Mouse (Mus musculus): ENCODE results near the gene Stx6. TPM values are rescaled to one million over a fixed set of nuclear protein-coding genes. Genes with fewer than 3 reads are reported as not detected.
A peak's percentile ranks its signal among the peaks of the same experiment; 100 is the strongest.

Gene Stx6
- polyA plus RNA-seq, 1 experiment from 2014 or later: 48.7 TPM

- Histone ChIP-seq H3K27me3 (replicated peaks) (no peaks in the 10 kb centered on the region), H3K36me3 (peaks cover 25% of the 10 kb centered on the region), H3K4me2 (no peak overlapping the region), H3K9me3 (no peaks in the 10 kb centered on the region), H3K9ac (peak overlapping the region; percentile 67), H3K4me1 (peaks cover 70% of the 10 kb centered on the region), H3K27ac (replicated peaks) (no peak overlapping the region), H3K4me3 (no peak overlapping the region)
- WGBS: 72% methylated on average over 11 of the region's 11 CpGs
- no peak for ATAC-seq (ENCODE audit: extremely low read depth, insufficient number of reproducible peaks, low FRiP score, low TSS enrichment)
Observed at GRCm38 (mm10) chr1:155210011-155210763, 51.7 kb downstream of the Stx6 start.

- ATAC-seq (ENCODE audit: extremely low read depth, insufficient number of reproducible peaks, low FRiP score, low TSS enrichment): no peak
- H3K9ac ChIP-seq: peak overlapping the region; percentile 67
- H3K4me1 ChIP-seq: peaks cover 70% of the 10 kb centered on the region
- no peak overlapping the region for H3K4me2 ChIP-seq
- H3K4me3 ChIP-seq: no peak overlapping the region
- no peaks in the 10 kb centered on the region for H3K27me3 ChIP-seq (replicated peaks)
- peaks cover 32% of the 10 kb centered on the region for H3K36me3 ChIP-seq
- H3K9me3 ChIP-seq: no peaks in the 10 kb centered on the region
- peak overlapping the region; percentile 61; the same call in 1 of the 2 replicates for H3K27ac ChIP-seq (replicated peaks)
- WGBS: 33% methylated on average over 7 of the region's 7 CpGs
Observed at GRCm38 (mm10) chr1:155211017-155211416, 52.5 kb downstream of the Stx6 start.

DNA sequence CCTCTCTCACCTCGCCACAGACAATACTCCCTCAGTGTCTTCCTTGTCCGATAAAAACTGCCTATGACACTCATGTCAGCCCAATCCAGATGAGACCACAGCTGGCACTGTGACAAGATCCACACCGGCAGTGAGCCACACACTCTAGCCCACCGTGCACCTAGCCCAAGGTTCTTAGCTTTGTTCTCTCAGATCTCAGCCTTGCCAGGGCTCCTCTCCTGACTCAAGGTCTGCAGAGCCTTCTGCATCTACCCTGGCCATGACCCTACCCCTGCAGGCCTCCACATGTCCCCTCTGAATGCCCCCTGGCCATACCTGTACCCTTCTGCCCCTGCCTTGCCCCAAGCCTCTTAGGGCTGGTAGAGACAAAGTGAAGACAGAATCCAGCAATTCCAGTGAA is 53.6 kb downstream of the Stx6 start:
- Histone ChIP-seq H3K27ac (replicated peaks) (peak overlapping the region; percentile 61), H3K36me3 (peaks cover 36% of the 10 kb centered on the region), H3K4me3 (no peak overlapping the region), H3K9ac (peak overlapping the region; percentile 53), H3K4me2 (no peak overlapping the region), H3K9me3 (no peaks in the 10 kb centered on the region), H3K27me3 (replicated peaks) (no peaks in the 10 kb centered on the region), H3K4me1 (peaks cover 62% of the 10 kb centered on the region)
- ATAC-seq (ENCODE audit: extremely low read depth, insufficient number of reproducible peaks, low FRiP score, low TSS enrichment): no peak
- 36% methylated on average over 4 of the region's 4 CpGs for whole genome bisulfite sequencing

GRCm38 (mm10) chr1:155212493-155212892 is 54.0 kb downstream of the Stx6 start:
- peaks cover 36% of the 10 kb centered on the region for H3K36me3 ChIP-seq
- H3K4me3 ChIP-seq: no peak overlapping the region
- H3K27ac ChIP-seq (replicated peaks): peak overlapping the region; percentile 61
- H3K4me2 ChIP-seq: no peak overlapping the region
- H3K9me3 ChIP-seq: no peaks in the 10 kb centered on the region
- WGBS: 41% methylated on average over 6 of the region's 6 CpGs
- ATAC-seq (ENCODE audit: extremely low read depth, insufficient number of reproducible peaks, low FRiP score, low TSS enrichment): peak; percentile 41; the same call in 1 of the 2 replicates
- peaks cover 62% of the 10 kb centered on the region for H3K4me1 ChIP-seq
- H3K27me3 ChIP-seq (replicated peaks): no peaks in the 10 kb centered on the region
- peak overlapping the region; percentile 53 for H3K9ac ChIP-seq

DNA sequence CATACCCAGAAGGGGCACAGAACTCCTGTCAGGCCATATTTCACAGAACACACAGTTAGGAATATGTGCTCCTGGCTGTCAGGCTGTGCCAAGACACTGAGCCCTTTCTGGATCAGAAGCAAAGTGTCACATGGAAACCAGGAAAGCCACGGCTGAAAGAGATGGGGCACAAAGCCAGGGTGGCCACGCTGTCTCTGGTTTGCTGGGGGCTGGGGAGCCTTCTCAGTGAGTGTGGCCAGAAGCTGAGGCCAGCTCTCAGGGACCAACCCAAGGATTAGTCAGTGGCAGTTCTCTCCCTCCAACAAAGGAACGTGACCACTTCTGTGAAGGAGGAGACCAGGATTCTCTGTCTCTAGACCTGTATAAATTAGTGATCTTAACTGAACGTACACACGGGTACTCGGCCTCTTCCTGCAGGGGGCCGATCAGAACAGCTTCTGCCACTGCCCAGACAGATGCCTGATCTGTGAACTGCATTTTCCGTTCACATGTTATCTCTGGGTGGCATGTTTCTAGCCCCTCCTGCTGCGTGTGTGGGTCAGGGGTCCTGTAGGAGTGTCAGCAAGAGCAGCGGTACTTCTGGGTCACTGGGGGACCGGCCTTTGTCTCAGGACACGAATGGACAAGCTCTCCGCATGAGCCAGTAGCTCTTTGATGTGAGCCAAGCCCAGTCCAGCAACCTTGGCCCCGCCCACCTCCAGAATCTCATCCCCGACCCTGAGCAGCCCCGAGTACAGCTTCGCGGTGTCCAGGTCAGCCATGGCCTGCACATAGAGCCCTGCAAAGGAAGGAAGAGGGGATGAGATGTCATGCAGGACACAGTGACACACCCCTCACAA is 54.6 kb downstream of the Stx6 start:
- Histone ChIP-seq H3K4me1 (peaks cover 62% of the 10 kb centered on the region), H3K4me2 (no peak overlapping the region), H3K27ac (replicated peaks) (peak overlapping the region; percentile 61), H3K36me3 (peaks cover 40% of the 10 kb centered on the region), H3K4me3 (no peak overlapping the region), H3K27me3 (replicated peaks) (no peaks in the 10 kb centered on the region), H3K9me3 (no peaks in the 10 kb centered on the region), H3K9ac (peak overlapping the region; percentile 68)
- WGBS: 25% methylated on average over 18 of the region's 18 CpGs
- no peak for ATAC-seq (ENCODE audit: extremely low read depth, insufficient number of reproducible peaks, low FRiP score, low TSS enrichment)

GRCm38 (mm10) chr1:155213912-155214311 is 55.4 kb downstream of the Stx6 start:
- no peak overlapping the region for H3K27ac ChIP-seq (replicated peaks)
- ATAC-seq (ENCODE audit: extremely low read depth, insufficient number of reproducible peaks, low FRiP score, low TSS enrichment): no peak
- H3K36me3 ChIP-seq: peaks cover 41% of the 10 kb centered on the region

GRCm38 (mm10) chr1:155215066-155215764 is 56.7 kb downstream of the Stx6 start:
- Histone ChIP-seq H3K9me3 (no peaks in the 10 kb centered on the region), H3K4me1 (peaks cover 58% of the 10 kb centered on the region), H3K9ac (0 out of 2 replicates have a peak overlapping the region, but pooled peaks have one; percentile 44), H3K27ac (replicated peaks) (0 out of 2 replicates have a peak overlapping the region, but pooled peaks have one; percentile 17), H3K4me3 (no peak overlapping the region), H3K36me3 (peaks cover 54% of the 10 kb centered on the region), H3K27me3 (replicated peaks) (no peaks in the 10 kb centered on the region; the same call in 1 of the 2 replicates), H3K4me2 (no peak overlapping the region)
- ATAC-seq (ENCODE audit: extremely low read depth, insufficient number of reproducible peaks, low FRiP score, low TSS enrichment): no peak; the same call in 1 of the 2 replicates
- WGBS: 34% methylated on average over 9 of the region's 9 CpGs

More at GRCm38 (mm10) chr1:155213912-155214311, 55.4 kb downstream of the Stx6 start:
- no peaks in the 10 kb centered on the region for H3K9me3 ChIP-seq
- peaks cover 62% of the 10 kb centered on the region for H3K4me1 ChIP-seq
- WGBS: 69% methylated on average over 7 of the region's 7 CpGs
- H3K27me3 ChIP-seq (replicated peaks): no peaks in the 10 kb centered on the region; the same call in 1 of the 2 replicates
- no peak overlapping the region for H3K9ac ChIP-seq
- H3K4me2 ChIP-seq: no peak overlapping the region
- no peak overlapping the region for H3K4me3 ChIP-seq

DNA sequence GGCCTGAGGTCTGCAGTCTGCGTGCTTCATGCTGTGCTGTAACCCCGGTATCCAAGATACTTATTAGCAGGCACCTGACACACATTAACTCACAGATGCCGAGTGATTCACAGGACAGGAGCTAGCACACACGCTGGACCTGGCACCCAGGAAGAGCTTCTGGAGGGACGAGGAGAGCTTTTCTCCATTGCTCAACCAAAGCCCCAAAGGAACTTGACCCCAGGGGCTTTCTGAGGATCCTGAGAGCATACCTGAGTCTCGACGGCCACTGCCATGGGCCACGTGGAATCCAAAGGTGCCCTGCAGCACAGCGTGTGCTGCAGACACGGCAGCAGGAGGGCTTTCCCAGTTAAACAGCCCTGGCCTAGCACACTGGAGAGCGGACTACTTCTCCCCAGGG is 57.8 kb downstream of the Stx6 start:
- no peaks in the 10 kb centered on the region for H3K9me3 ChIP-seq
- H3K4me3 ChIP-seq: no peak overlapping the region
- H3K9ac ChIP-seq: 0 out of 2 replicates have a peak overlapping the region, but pooled peaks have one; percentile 37
- no peaks in the 10 kb centered on the region; the same call in 1 of the 2 replicates for H3K27me3 ChIP-seq (replicated peaks)
- WGBS: 76% methylated on average over 11 of the region's 11 CpGs
- H3K36me3 ChIP-seq: peaks cover 63% of the 10 kb centered on the region
- H3K27ac ChIP-seq (replicated peaks): no peak overlapping the region
- H3K4me1 ChIP-seq: peaks cover 49% of the 10 kb centered on the region
- no peak for ATAC-seq (ENCODE audit: extremely low read depth, insufficient number of reproducible peaks, low FRiP score, low TSS enrichment)
- no peak overlapping the region for H3K4me2 ChIP-seq

GRCm38 (mm10) chr1:155216844-155217243 is 58.3 kb downstream of the Stx6 start:
- WGBS: 64% methylated on average over 6 of the region's 6 CpGs
- Histone ChIP-seq H3K4me3 (no peak overlapping the region), H3K9ac (0 out of 2 replicates have a peak overlapping the region, but pooled peaks have one; percentile 37), H3K4me2 (no peak overlapping the region), H3K9me3 (no peaks in the 10 kb centered on the region), H3K27ac (replicated peaks) (no peak overlapping the region), H3K27me3 (replicated peaks) (no peaks in the 10 kb centered on the region; the same call in 1 of the 2 replicates), H3K36me3 (peaks cover 69% of the 10 kb centered on the region), H3K4me1 (peaks cover 49% of the 10 kb centered on the region)
- ATAC-seq (ENCODE audit: extremely low read depth, insufficient number of reproducible peaks, low FRiP score, low TSS enrichment): no peak

- 57% methylated on average over 9 of the region's 9 CpGs for WGBS
- Histone ChIP-seq H3K9me3 (no peaks in the 10 kb centered on the region), H3K4me2 (no peak overlapping the region), H3K36me3 (peaks cover 78% of the 10 kb centered on the region), H3K27me3 (replicated peaks) (no peaks in the 10 kb centered on the region; the same call in 1 of the 2 replicates), H3K4me1 (peaks cover 47% of the 10 kb centered on the region), H3K4me3 (no peak overlapping the region), H3K9ac (no peak overlapping the region), H3K27ac (replicated peaks) (no peak overlapping the region)
- ATAC-seq (ENCODE audit: extremely low read depth, insufficient number of reproducible peaks, low FRiP score, low TSS enrichment): no peak
Observed at GRCm38 (mm10) chr1:155217865-155218541, 59.5 kb downstream of the Stx6 start.
